Mouse (Mus musculus) leukemia stem cell, adult 10-12 weeks (primary cell): ENCODE data around the gene Mier1. TPM values are rescaled to one million over a fixed set of nuclear protein-coding genes. Genes with fewer than 3 reads are reported as not detected.

Experiments used
- polyA plus RNA-seq: library from polyadenylated mRNA; stranded (reverse); fragments of >175 nt; gene quantifications from 2 replicates; pipeline ENCODE4 v1.2.3, GENCODE M21; 2012; ENCODE audit warnings: low replicate concordance

The Mier1 gene
- polyA plus RNA-seq, result 10.6 and 30.1 TPM in 2 replicates

DNA sequence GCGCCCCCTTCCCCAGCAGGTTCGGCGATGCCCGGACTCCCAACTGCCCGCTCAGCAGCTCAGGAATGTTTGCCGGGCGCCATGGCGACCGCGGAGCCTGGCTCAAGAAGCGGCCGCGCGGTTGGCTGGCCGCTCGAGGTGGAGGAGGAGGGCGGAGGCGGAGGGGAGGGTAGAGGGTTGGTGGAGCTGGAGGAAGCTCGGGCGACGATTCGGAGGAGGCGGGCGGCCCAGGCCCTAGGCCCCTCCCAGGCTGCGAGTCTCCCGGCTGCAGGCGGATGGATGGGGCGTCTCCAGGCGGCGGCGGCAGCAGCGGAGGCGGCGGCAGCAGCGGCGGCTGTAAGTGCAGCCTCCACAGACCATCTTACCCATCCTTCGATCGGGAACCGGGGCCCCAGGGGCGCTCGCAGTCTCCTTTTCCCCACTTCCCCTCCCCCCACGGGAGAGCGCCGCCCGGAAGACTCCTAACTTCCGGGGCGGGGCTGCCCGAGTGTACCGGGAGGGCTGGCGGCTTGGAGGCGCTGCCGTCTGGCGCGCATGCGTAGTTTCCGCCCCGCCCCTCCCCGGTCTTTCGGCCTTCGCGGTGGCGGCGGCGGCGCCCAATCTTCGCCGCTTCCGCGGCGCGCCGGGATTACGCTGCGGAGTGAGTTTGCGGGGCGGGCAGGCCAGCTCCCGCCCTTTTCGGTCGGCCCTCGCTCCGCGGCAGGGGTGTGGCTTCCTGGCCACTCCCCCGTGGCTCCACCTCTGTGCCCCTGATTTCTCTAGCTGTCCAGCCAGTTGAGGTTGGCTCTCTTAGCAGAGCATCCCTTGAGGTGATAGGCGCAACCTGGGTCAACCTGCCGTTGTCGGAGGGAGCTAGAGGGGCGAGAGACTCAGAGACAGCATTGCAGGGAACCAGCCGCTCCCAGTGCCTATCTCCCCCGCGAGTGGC lies at the start of gene Mier1, which contains the start of gene Wdr78:
Gene Mier1 (plus strand): TSS at position 207 of the 928 bp plus-strand sequence.
Gene Wdr78 (minus strand): TSS at position 372 of the 928 bp plus-strand sequence.

Other genes with a start within 250 kb of the Mier1 start
- not detected in 2 replicates for gene Tctex1d1, start 135.8 kb upstream of the Mier1 start, polyA plus RNA-seq
- gene Insl5, start 87.5 kb upstream of the Mier1 start, polyA plus RNA-seq, result not detected in 2 replicates
- 1.1 and 1.3 TPM in 2 replicates for gene Wdr78, start 165 bp downstream of the Mier1 start, polyA plus RNA-seq
- 12.9 and 13.5 TPM in 2 replicates for gene Slc35d1, start 100.8 kb downstream of the Mier1 start, polyA plus RNA-seq
- not detected in 2 replicates for gene 4921539E11Rik, start 176.5 kb downstream of the Mier1 start, polyA plus RNA-seq
- gene Oma1, start 199.4 kb downstream of the Mier1 start, polyA plus RNA-seq, result 0.44 and 0.92 TPM in 2 replicates